Mouse (Mus musculus) ovary, postnatal 10 days (tissue): ENCODE data around the gene Dram1.
A peak's percentile ranks its signal among the peaks of the same experiment; 100 is the strongest.

Source experiments
- DNase-seq: peaks from one replicate; pipeline ENCODE4 v3.0.0; 2022; ENCODE audit warnings: low spot score

Gene Dram1

DNA sequence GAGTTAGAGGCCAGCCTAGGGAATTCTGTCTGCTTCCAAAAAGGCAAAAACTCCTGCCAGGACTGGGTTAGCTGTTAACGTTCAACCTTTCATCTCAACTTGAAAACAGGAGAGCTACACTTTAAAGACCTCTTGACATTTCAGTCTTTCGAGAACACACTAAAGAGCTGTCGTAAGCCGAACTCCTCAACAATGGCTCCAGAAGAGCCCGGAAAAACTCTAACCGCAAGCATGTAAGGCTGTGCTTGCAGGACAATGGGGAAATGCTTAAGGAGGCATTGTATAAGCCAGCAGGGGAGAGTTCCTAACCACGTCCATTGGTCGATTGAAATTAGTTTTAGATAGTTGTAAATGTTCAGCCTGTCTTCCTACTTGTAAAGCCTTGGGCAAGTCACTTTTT is 29.1 kb downstream of the Dram1 start:
- DNase-seq = no peak

DNA sequence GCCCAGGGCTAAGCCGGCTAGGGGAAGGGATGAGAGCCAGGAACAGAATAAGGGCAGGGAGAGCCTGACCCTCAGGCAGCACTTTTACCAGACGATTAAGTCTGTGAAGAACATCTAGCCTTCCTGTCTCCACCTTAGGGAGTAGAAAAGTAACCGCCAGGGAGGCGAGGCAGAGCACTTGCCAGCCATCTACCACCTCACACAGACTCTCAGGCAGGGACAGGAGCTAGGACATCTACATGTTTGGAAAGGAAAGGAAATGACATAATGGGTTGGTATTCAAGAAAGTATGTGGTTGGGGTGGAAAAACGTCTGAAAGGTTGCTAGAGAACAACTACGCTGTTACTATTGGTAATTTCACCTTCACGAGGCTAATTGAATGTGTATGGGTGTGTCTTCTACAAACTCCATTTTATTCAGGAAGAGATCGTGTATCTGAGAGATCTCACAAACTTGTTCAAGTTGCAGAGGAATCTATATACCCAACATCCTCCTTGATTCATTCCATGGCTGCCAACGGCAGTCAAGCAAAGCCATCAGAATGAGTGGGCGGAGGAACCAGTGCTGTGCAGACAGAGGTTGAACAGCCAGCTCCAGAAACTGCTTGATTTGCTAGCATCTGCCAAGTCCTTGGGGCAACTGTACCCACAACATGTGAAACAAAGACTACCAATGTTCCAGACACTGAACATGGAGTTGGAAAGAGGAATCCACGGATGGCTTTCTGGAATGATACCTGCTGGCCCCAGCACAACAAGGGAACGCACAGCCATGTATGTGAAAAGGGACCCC is 32.2 kb downstream of the Dram1 start:
- DNase-seq = no peak

DNA sequence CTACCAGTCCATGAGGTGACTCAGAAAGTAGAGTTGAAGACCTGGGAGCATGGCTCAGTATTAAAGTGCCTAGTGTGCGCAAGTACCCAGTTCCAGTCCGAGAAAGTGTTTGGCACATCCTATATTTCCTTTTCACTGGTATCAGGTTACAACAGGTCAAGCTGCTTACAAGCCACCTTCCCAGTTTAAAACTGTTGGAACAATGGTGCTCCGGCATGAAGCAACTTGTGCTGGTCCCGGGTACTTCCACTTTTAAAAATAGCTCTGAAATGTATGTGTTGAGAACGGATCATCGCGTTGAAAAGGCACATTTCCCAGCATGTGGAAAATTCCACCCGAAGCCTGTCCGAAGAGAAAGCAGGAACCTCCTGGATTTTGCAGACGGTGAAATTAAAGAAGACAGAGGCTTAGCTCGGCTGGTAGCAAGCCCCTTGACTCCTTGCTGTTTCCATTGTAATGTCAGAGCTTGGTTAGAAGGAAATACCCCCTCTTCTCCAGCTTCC is 32.9 kb downstream of the Dram1 start:
- no peak for DNase-seq

DNA sequence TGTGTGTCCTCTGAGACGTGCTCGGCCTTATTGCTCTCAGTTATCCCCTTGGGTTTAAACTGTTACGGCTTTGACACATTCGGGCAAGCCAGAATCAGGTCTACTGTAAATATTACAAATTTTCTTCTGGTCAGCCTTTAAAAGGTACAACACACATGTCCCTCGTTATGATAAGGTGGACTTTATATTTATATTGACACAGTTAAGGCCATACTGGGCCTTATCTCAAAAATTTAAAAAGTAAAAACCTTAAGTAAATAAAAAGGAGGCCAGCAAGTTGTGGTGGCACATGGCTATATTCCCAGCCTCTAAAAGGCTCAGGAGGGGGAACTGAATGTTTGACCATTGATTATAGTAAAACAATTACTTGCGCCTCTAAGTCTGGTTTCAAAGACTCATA is 37.5 kb downstream of the Dram1 start:
- no peak for DNase-seq

DNA sequence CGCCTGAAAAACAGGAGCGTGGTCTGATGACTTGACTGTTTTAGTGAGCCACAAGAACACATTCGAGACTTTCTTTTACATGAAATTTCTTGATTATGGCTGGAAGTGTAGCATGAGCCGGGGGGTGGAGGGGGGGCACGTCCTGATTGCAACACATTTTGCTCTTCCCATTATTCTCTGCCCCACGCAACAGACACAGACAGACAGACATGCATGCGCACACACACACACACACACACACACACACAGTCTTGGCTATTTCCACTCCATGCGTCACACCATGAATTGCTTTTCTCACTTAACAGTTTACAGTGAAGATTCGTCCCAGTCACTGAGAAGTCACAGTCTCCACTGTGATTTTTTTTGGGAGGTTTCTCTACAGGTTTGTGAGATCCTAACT is 38.2 kb downstream of the Dram1 start:
- DNase-seq = no peak

DNA sequence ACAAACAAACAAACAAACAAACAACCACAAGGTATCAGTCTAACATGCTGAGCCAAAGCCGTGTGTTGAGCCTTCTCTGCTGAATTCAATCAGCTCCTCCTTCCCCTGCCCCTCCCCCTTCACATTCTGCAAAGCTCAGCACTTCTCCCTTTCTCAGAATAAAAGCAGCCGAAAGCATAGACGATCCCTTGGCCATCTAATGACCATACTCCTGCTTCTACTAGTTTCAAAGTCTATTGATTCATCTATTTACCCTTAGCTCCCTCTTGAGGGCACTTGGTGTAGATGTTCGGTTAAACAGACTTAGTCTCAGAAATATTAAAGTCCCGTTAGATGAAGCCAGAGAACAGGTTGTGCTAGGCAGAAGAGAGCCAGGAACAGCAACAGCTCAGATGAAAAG is 48.2 kb downstream of the Dram1 start:
- DNase-seq = no peak

DNA sequence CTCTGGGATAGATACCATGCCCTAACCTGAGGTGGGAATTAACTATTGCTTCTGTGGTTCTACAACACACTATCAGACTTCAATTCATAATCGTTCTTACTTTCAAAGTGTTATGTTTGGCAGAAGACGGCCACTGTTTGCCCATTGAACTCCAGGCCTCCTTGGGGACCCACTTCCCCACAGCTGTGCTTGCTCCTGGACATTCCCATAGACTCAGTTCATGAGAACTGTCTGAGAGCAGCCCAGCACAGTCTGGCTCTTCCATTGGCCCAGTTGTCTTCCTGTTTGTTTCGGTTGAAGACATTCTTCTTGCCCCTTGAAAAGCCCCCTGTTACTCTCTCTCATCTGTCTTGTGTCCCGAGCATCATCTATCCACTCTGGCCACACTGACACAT is 50.8 kb downstream of the Dram1 start:
- DNase-seq = no peak

DNA sequence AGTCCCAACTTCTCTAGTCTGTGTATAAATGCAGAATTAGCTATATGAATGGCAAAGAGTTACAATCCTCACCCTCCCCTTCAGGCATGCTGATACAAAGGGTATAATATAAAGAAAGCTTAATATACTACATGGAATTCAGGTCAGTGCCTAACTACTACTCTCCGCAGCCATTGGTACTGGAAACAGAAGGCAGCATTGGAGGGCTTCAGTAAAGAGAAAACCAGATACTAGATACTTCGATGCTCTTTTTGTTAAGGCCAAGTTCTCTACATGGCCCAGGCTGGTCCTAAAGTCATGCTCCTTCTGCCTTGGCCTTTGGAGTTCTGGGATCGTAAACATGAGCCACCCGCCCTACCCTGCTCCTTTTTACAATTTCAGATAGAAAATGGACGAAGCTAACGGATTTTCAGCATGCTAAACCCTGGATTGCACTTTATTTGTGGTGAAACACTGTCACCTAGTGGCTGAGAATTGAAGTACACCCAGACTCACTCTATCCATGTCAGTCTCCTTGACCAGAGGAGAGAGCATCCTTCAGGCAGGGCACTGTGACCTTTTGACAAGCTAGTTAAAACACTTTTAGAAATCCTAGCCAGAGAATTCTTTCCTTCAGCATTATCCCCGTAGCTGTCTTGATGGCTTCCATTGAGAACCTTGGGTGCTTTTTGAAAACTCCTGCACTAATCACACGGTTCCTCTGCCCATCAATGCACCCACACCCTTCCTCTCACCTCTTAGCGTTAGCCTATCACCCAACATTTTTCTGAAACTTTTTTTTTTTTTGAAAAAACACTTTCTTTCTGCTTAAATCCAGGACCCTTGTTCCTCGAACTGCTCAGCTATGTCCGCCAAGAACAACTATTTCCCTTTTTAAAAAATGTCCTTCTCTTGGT is 51.5 kb downstream of the Dram1 start:
- DNase-seq = peak; percentile 54

DNA sequence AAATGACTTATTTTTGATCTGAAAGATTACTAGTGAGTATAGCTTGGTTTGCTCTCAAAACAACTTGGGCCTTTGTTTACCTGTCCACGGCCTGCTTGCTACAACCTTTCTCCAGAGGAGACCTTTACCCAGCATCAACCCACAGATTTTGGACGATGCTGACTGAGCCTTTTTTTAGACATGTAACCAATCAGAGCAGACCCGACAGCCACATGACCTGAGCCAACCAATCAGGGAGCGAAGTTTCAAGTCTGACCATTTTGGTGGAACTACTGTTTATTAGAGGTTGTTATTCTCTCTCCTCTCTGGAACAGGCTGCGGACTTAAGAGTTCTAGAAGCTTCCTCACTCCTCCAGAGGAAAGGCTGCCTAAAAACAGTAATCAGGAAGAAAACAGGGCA is 57.1 kb downstream of the Dram1 start:
- DNase-seq = no peak

DNA sequence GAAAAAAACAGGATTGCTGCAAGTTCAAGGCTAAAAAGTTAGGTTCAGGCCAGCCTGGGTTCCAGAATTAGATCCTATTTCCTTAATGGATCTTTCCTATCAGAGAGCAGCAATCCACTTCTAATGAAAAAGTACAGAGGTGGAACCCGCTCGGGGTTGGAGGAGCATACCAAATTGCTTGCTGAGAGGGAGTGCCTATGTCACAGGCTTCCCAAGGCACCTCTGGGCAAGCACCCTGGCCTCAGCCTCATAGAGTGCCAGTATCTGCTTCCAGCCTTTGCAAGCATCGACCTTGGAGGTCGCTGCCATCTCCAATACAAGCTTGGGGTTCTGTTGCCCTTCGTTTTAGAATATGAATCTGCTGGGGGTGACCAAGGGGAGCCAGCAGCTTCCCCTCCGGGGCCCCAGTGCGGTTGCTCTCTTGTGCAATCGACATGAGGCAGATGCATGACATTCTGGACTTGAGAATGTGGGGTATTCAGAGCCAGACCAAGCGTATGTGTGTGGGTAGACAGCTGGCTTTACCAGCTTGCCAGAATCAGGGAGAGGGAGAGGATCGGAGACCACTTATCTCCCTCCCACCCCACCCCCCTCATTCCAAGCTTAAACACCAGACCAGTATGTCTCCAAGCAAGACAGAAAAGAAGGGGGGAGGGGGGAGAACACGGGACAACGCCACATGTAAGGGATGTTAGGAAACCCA is 58.0 kb downstream of the Dram1 start:
- no peak for DNase-seq

DNA sequence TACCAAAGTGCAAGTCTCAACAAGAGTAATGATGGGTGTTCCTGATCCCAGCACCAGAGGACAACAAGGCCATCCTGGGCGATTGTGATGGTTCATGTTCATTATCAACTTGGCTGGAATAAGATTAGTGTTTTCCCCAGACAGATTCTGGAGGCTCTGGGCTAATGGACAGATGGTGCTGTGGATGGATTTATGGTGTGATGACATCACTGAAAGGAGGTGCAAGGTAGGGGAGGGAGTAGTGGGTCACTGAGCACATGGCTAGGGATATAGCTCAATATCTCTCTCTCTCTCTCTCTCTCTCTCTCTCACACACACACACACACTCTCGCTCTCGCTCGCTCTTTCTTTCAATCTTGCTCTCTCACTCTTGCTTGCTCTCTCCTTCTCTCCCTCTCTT is 60.7 kb downstream of the Dram1 start:
- DNase-seq = no peak

DNA sequence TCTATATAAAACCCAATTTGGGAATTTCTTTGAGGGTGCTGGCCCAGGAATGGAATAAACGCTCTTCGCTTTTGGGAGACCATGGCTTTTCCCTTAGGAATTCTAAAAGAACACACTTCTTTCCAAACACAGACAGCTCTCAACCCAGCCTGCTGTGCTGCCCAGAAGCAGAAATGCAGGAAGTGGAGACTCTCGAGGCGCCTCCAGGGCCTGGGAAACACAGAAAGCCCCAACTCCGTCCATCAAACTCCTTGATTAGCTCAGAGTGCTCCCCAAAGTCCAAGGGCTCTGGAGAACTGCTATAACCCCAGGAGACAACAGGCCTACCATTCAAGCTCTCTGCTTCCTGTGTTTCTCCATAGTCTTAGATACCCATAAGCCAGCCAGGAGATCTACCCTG is 61.7 kb downstream of the Dram1 start:
- no peak for DNase-seq

DNA sequence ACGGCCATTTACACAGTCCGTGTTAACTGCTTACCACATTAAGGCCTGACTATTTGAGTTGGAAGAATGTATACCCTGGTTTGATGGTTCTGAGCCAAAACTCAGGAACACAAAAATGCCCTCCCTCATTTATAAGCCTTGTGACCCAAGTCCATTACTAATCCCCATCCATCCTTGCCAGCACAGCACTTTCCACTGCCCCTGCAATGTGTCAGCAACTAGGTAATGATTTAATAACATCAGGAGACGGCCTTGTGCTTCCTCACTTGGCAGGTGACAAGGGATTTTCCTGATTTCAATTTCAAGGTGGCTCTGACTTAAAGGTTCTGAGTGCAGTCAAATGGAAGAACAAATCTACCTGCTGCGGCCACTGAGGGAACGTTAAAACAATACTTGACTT is 64.0 kb downstream of the Dram1 start:
- DNase-seq = no peak

DNA sequence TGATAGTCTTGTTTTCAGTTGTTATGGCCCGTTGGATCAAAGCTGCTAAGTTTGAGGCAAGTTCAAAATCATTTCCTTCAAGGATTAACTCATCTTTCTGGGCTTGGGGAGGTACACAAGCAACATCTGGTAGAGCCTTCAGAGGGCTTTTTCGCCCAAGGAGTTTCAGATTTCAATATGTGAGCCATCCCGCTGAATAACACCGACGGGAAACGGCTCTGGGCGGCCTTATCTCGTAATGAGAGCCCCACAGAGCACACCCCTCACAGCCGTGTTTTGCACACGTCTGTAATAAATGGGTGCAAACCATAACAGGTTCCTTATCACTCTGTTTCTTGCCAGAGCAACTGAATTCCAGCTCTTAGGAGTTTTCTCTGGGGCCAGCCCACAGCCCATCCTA is 69.0 kb downstream of the Dram1 start:
- DNase-seq = no peak

DNA sequence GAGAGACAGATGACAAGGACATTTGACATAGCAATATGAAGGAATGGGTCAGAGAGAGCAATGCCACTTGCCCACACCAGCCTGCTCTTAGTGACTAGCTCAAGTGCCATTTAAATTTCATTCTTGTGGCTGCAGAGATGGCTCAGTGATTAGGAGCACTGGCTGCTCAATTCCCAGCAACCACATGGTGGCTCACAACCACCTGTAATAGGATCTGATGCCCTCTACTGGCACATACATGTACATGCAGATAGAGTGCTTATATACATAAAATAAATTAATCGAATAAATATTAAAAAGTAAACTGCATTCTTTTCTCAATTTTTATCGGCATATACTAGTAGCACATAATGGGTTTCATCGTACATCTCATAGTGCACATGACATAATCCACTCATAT is 72.6 kb downstream of the Dram1 start:
- DNase-seq = no peak

DNA sequence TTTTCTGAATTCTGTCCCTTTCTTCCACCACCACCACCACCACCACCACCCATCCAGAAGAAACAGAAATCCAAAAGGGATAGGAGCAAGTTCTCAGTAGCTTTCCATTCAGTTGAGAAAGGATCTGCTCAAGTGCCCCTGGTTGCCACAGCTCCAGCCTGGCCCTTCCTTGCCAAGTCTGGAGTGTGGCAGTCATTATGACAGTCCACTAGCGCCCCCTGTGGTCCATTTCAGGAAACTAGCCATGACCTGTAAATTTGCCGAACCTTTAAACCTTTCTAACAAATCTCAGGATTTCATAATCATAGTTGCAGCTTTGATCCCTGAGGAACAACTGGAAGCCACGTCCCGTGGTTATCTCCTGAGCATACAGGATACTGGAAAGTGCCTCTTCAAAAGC is 74.6 kb downstream of the Dram1 start:
- DNase-seq = peak; percentile 69

DNA sequence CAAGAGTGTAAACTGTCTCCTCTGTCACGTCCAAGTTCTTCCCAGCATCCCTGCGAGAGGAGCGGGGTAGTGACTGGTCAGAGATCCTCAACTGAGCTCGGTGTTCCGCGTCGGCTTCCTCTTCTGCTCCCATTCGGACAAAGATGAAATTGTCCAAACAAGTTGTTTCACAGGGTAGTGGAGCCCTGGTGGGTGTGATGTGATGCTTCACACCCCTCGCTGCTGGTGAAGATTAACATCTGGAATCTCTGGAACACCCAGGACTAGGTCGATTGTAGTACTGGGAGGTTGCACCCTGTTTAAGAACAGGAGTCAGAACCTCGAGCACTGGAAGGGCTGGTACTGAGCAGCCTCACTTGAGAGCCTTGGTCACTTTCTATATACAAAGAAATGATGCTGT is 75.8 kb downstream of the Dram1 start:
- no peak for DNase-seq

DNA sequence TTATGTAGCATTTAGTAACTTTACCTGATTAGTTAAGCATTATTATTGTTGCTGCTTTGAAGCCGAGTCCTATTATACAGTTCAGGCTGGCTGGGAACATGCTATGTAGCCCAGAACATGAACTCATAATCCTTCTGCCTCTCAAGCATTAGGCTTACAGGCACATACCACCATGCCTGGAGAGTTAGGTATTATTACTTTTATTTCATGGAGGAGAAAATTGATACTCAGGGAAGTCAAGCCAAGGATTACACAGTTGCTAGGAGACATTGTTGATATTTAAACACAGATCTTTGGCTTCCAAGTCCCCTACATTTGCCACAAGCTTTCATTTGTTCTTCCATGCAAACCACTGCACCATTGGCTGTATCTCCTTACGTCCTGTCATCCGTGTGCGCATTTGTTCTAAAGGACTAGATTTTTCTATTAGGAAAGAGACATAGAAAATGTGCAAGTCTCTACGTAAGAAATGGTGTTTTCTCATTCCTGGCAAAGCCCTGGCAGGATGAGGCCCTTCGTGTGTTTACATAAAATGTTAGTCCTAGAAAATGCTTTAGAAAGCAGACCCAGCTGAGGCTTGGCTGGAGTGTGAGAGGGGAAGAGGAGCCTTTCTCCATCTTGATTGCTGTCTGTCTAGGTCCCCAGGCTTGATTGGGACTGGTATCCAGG is 76.9 kb downstream of the Dram1 start:
- no peak for DNase-seq

DNA sequence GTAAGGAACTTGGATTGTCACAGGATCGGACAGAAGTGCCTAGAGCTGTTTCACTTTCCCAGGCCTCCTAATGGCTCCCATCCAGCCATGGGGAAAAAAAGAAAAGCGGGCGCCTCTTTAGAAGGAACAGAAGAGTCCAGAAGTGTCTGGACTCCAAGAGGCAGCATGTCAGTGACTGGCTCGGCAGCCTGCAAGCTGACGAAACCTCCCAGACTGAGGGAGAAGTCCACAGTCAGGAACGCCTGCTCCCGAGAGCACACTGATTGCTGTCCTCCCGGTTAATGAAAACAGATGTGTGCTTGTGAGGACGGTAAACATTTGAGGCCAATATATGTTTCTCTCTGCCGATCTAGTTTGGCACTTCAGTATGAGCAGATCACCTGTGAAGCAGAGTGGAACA is 81.9 kb downstream of the Dram1 start:
- no peak for DNase-seq

DNA sequence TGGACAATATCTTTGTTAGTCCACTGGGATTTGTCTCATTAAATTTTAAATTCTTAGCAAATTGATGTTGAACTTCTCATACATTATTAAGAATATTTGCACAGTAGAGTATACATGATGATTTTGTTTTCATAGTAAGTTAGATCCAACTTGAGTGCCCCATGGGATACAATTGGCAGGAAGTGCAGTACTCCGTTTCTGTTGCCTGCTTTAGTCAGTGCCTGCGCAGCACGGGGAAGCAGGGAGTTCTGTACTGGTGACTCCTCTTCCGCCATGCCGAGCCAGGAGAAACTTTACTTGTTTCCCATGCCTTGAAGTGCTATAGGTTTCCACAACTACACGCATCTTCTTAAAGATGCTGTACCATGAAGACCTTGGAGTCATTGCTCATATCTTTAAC is 83.8 kb downstream of the Dram1 start:
- DNase-seq = no peak

DNA sequence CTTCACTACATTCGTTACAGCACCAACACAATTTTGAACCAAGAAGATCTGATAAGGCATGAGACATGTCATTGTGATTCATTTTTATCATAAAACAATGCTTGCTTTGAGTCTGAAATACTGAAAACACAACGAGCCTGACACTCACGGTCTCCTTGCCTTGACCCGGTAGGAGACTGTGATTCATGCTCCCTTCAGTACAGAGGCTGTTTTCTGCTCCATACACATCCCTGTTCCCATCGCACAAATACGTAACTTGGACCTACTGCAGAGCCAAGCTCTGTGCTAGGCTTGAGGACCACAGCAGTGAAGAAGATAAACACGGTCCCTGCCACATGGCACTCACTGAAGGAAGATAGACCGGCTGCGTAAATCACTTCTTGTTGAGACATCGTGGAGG is 90.8 kb downstream of the Dram1 start:
- DNase-seq = no peak

DNA sequence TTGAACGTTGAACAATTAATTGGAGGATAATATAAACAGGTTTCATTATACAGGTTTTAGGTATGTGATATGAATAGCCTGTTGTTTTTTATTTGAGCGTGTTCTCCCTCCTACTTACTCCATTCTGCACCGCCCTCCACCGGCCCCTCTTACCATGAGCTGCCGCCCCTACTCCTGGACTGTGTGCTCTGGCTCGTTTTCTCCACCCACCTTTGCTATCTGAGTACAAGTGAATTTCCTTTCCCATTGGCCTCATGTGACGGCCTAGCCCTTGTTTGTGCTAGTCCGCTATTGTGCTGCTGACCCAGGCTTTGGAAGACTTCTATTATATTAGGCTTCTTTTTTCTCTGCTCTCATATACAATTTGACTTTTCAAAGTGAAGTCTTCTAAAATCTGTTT is 91.6 kb downstream of the Dram1 start:
- no peak for DNase-seq
